Mouse (Mus musculus) left cerebral cortex, postnatal 10 days (tissue): Measurements from ENCODE around the gene Diras2. TPM values are rescaled to one million over a fixed set of nuclear protein-coding genes. Genes with fewer than 3 reads are reported as not detected.
A peak's percentile ranks its signal among the peaks of the same experiment; 100 is the strongest.

Experiments
- DNase-seq, 2 experiments: peaks; one replicate each; pipeline ENCODE4 v3.0.0; 2021 to 2022; ENCODE audit warnings: low spot score in 2 of 2, mixed read lengths in 1 of 2; ENCODE audit errors: extremely low spot score in 1 of 2
- intact Hi-C: fragments of 180-260 bp; cut with DNase I; formaldehyde crosslinking; loops from one replicate; pipeline ENCODE4 v1.15.1; 2025
- total RNA-seq, 2 experiments: library from RNA; stranded (reverse); gene quantifications; 2 replicates each; pipeline ENCODE4 v1.2.3; 2021

Diras2 gene
- total RNA-seq, 2 experiments from 2014 or later = 157 to 173 TPM

GRCm38 (mm10) chr13:52557421-52557820, 26.3 kb upstream of the Diras2 start:
- DNase-seq = no peak
- intact Hi-C loops = no loop called here

DNA sequence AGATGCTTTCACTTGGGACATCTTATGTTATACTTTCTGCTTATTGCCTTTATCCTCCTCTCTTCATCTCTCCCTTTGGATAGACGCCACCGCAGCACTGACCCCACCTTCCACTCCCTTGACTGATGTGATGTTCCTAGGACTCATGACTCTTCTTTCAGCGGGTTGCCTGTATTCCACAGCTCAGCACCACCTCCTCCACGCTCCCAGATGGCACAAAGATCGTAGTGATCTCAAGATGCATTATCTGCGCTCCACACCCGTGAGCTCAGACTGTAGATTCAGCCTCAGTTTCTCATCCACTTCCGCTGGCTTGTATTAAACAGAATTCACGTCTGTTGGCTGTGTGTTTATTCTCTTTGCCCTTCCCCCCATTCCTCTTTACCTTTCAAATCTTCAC, 23.6 kb upstream of the Diras2 start:
- intact Hi-C loops = no loop called here
- no peak for DNase-seq

DNA sequence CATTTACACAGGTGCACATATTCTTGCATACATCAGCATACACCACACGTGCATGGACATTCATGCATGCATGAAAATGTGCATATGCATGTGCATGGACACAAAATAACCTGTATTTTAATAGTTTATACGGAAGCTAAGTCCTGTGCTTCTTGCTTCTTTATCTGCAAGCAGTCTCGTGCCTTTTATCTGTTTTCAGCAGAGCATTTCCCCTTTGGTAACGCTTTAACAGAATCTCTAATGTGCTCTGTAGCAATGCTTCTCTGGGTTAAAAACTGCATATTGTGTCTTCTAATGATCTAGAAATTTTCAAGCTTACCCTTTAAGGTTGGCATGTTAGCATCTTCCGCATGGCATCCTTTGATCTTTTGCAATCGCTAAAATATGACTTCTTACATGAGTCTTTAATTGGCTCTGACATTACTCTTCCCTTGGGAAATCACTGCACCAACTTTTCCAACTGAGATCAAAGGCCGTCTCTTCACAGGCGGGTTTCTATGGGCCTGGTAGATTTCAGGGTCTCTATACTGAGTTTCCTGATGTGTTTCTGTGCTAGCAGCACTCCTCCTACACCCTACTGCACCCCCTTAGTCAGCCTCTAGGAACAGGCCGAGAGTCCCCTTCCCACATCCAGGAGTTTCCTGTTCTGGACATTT, 21.9 kb upstream of the Diras2 start:
- no peak for DNase-seq
- intact Hi-C loops = no loop called here

GRCm38 (mm10) chr13:52551275-52551674, 20.2 kb upstream of the Diras2 start:
- no peak for DNase-seq
- intact Hi-C loops = no loop called here

DNA sequence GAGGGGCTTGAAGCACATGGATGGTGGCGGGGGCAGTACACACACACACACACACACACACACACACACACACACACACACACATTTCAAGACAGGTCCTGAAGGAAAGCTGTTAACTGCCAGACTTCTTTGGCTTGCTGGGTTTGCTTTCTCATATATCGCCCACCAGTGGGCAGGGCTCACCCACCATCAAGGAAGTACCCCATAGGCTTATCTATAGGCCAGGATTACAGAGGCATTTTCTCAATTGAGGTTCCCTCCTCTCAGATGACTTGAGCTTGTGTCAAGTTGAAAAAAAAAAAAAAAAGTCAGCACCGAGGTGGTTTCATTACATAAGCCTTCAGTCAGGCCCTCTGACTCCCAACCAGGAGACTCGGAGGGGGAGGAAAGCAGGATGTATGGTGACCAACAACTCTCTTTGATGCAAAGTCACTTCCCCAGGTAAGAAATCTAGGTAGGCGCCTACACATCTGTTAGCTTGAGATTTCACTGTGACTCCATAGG, 19.7 kb upstream of the Diras2 start:
- intact Hi-C loops = no loop called here
- no peak for DNase-seq

- DNase-seq = no peak
- intact Hi-C loops = no loop called here
These were observed 15.2 kb upstream of the Diras2 start for GRCm38 (mm10) chr13:52546288-52546687.

- intact Hi-C loops = no loop called here
- DNase-seq = no peak
These were observed 11.6 kb upstream of the Diras2 start for GRCm38 (mm10) chr13:52542636-52543035.

DNA sequence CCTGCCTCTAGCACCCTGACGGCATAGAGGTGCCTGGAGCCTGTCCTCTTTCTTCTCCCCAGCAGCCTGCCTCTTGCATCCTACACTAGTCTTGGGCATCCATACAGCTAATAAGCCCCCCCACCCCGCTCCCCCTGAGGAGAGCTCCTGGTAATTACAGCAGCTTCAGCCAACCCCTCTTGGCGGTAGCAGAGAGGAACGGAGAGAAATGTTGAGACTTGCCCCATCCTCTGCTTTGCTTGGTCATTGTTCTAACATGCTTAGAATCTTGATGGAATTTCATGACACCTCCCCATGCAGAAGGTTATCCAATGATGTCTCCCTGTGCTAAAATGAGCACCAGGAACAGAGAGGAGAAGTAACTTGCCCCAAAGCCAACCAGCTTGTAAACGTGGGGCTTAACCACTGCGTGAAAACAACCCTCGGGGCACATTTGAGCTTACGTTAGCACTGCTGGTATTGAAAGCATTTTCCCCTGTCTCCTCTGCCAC, 11.0 kb upstream of the Diras2 start:
- intact Hi-C loops = no loop called here

DNA sequence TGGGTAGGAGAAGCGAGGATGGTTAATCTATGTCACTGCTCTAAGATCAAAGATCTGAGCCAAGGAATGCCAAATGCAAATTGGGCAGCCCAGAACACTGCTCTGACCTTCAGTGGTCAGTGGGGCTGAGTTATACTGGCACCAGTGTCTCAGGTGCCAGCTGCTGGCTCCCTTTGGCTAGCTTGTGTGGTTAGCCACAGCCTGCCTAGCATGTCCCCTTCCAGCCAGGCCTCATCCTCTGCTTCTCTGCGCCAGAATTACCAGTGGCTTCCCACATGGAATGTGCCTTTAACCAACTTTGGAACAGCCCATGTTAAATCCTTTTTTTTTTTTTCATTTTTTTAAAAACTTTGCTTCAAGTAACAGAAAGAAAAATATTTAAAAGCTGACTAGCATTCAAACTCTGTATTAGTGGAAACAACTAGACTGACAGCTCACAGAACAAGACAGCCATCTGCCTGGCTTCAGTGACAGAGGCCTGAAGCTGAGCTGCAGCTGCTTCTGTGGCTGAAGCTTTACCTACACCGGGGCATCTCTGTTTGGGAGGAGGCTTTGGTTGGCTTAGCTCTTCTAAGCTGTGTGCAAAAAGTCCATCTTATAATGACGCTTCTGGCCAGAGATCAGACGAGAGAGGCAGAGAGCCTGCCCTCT, 10.4 kb upstream of the Diras2 start:
- intact Hi-C loops = no loop called here

More for the DNA sequence above, 11.0 kb upstream of the Diras2 start:
- no peak for DNase-seq

DNA sequence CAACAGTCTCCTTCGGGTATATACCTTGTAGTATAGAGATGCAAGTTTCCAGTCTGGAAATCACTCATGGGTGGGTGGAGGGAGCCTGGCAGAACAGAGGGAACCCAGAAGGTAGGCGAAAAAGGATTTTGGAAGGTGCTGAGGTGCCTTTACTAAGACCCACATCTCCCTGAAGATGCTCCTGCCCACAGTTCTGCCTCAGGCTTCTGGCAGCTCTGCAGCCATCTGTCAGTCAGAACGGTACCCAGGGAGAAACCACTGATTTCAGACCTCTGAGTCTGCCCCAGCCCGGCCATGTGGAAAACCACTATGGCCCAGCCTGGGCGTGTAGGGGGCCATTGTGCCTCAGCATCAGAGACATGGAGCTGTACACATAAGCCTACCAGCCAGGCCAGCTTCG, 8.4 kb upstream of the Diras2 start:
- intact Hi-C loops = no loop called here

More for the DNA sequence above, 10.4 kb upstream of the Diras2 start:
- DNase-seq = no peak

DNA sequence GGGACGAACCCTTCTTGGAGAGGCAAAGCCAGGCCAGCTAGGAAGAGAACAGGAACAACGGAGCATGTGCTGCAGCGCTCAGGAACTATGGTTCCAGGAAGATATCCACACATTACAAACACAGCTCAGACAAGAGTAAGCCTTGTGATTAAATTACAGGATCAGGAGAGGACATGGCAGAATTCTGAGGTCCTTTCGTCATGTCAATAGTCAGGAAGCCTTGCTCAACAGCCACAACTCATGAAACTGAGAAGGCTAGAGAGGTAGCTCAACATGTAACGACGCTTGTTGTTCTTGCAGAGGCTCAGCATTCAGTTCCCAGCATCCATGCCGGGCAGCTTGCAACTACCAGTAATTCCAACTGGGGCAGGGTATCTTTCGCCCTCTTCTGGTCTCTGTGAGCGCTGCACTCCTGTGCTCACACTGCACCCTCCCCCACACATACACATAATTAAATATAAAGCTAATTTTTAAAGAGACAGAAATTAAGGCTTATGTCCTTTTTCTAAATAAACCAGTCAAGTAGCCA, 7.6 kb upstream of the Diras2 start:
- intact Hi-C loops = no loop called here

More for the DNA sequence above, 8.4 kb upstream of the Diras2 start:
- DNase-seq = no peak

DNA sequence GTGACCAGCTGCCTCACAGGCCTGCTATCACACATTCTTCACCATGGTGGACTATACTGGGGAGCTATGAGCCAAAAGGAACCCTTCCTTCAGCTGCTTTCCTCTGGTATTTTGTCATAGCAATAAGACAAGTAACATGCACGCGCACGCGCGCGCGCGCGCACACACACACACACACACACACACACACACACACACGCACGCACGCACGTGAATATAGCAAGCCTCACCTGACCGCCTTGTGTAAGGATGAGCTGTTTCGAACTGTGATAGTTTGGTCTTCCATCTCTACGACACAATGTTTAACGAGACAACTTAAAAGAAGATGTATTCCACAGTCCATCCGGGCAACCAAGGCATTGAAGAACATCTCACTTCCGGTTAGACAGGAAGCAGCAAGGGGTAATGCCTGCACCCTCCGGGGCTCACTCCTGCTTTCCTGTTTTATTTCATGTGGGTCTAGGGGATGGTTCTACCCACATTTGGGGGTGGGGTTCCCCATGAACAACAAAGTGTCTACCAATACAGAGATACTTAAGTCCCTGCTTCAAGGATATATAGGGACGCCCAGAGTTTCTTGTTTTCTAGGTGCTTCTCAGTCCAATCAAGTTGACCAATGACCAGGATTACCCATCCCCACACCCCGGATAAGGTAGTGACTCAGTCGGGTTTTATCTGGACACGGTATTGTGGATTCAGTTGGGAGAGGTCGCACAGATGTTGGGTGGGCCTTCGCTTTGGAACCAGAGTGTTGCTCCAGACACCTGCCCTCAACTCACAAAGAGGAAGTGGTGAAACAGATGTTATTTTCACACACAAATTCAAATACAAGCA, 6.9 kb upstream of the Diras2 start:
- intact Hi-C loops = no loop called here
- DNase-seq = no peak

More for the DNA sequence above, 7.6 kb upstream of the Diras2 start:
- no peak for DNase-seq

DNA sequence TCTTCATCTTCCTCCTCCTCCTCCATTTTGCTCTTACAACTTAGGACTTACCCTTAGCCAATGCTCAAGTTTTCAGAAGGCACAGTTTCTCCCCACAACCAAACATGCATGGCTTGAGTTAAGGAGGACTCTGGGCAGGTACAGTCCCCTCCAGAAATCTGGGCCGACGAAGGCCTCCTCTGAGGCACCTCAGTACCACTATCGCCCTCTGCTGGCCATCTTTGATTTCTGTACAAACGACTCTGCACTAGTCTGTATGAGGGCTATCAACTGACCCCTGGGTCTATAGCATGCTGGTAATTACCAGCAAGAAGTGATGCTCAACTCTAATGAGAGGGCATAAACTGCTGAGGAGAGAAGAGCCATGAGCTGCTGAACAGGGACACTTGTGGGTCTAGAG, 4.5 kb upstream of the Diras2 start:
- intact Hi-C loops = loop anchor here (2.0 kb wide), 1 partner anchor 89 kb away; no protein-coding TSS in a partner anchor
- peak in 1 of 2 experiments; percentile 73 for DNase-seq

DNA sequence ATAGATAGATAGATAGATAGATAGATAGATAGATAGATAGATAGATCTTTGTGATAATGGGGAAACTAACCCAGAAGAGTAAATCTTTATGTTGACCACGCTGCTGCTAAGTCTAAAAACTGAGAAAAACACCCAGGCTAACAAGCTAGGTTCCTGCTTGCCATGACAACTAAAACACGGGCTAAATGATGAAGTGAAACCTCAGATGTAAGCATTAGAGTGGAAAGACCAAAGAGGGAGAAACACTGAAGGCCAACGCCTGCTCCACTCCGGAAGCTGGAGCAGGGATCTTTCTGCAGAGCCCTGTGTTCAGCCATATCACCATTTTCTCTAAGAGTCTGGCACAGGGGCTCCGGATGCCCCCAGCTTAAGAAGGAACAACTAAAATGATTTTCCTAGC, 2.6 kb upstream of the Diras2 start:
- intact Hi-C loops = loop anchor here (2.0 to 5.0 kb wide), 3 partner anchors 91 to 256 kb away; no protein-coding TSS in a partner anchor
- DNase-seq = no peak

DNA sequence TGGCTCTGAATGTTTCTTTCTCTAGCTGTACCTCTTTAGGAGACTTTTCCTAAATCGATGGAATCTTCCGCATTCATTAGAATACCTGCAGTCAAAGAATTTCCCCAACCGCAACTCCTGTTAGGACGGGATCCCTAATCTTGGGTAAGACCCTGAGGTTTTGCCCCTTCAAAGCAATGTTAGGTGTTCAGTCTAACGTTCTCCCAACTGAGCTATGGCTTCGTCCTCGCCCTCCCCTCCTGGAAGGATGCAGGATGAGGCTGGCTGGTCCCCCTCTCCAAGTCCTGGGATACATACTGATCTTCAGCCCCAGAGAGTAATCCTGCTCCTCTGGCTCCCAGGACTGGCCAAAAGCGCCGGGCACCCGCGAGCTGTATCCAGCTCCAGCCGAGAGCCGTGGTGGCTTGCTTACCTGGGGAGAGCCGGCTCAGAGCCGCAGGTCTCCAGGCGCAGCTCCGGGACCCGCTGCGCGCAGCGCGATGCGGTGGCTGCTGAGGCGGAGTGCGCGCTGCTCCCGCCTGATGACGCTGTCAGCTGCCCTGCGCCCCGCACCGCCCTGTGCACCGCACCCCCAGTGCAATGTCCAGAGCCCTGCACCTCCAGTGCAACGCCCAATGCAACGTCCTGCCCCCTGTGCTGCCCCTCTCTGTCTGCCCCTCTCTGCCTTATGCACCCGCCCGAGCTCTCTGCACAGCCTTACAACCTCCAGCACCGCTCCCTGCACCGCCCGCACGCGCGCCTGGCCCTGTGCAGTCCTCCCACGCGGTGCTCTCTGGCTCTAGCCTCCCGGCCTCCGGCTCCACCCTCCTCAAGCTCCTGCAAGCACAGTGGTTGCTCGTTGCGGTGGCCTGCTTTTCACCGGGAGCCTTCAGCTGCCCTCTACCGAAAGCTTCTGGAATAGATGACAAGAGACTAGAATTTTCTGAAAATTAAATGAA, 802 bp downstream of the Diras2 start:
- DNase-seq = peak; percentile 80 to 88
- intact Hi-C loops = loop anchor here (2.0 to 5.0 kb wide), 3 partner anchors 183 to 275 kb away; no protein-coding TSS in a partner anchor

GRCm38 (mm10) chr13:52529188-52529972, 1.7 kb downstream of the Diras2 start:
- no peak for DNase-seq
- intact Hi-C loops = loop anchor here (5.0 kb wide), 1 partner anchor 82 kb away; no protein-coding TSS in a partner anchor

- intact Hi-C loops = loop anchor here (5.0 kb wide), 1 partner anchor 81 kb away; no protein-coding TSS in a partner anchor
- peak in 1 of 2 experiments; percentile 48 for DNase-seq
These were observed 2.3 kb downstream of the Diras2 start for GRCm38 (mm10) chr13:52528786-52529185.
